Mouse (Mus musculus): Measurements from ENCODE around the gene Sox3. TPM values are rescaled to one million over a fixed set of nuclear protein-coding genes. Genes with fewer than 3 reads are reported as not detected.

Sox3 gene
- polyA plus RNA-seq, 1 experiment from 2014 or later = 0.07 TPM

- Histone ChIP-seq H3K4me1 (ENCODE audit: control insufficient read depth, insufficient read depth, low read length) (no peaks in the 10 kb centered on the region), H3K36me3 (ENCODE audit: control insufficient read depth, insufficient read depth) (no peaks in the 10 kb centered on the region), H3K9ac (ENCODE audit: low read length) (peak overlapping the region; percentile 58), H3K4me2 (ENCODE audit: low read depth, low read length) (peak overlapping the region; percentile 74), H3K4me3 (ENCODE audit: low read length) (peak overlapping the region; percentile 59), H3K9me3 (replicated peaks; ENCODE audit: control insufficient read depth, low read length) (no peaks in the 10 kb centered on the region), H3K27me3 (ENCODE audit: control insufficient read depth, insufficient read depth, low read length) (peaks cover 48% of the 10 kb centered on the region), H3K27ac (ENCODE audit: low read length) (no peak overlapping the region)
- 0 out of 2 replicates have a peak, but pooled peaks have one; percentile 3 for ATAC-seq (replicated peaks; ENCODE audit: extremely low read depth, insufficient read depth, low FRiP score)
- WGBS = 10% methylated on average over 39 of the region's 43 CpGs
Observed at GRCm38 (mm10) chrX:60891329-60892095, 1.7 kb downstream of the Sox3 start.

GRCm38 (mm10) chrX:60890651-60891050 lies 2.6 kb downstream of the Sox3 start:
- WGBS = 18% methylated on average over 18 of the region's 18 CpGs
- no peak overlapping the region for H3K9ac ChIP-seq (ENCODE audit: low read length)
- H3K4me2 ChIP-seq (ENCODE audit: low read depth, low read length) = peak overlapping the region; percentile 74

DNA sequence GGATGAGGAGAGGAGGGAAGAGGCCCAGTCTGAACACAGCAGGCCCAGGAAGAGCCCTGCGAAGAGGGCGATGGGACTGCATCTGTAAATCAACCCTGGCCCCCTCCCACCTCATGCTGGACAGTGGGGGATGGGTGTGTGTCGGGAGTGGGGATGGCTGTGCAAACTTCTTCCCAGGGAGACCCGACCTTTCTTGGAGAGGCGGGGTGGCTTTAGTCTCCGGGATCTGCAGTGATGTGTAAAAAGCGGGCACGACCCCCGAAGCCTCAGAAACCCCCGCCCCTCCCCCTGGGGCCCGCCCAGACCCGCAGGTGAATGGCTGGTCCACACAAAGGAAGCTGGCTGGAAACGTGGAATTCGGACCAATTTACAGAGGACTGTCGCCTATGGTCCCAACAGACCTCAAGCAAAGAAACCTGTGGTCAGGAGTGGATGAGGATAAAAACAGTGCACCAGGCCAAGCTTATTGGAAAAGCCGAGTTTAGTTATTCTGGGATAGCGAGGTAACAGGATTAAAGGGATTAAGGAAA lies 3.2 kb downstream of the Sox3 start:
- H3K4me2 ChIP-seq (ENCODE audit: low read depth, low read length) = no peak overlapping the region
- H3K27ac ChIP-seq (ENCODE audit: low read length) = no peak overlapping the region
- H3K4me1 ChIP-seq (ENCODE audit: control insufficient read depth, insufficient read depth, low read length) = no peaks in the 10 kb centered on the region
- H3K9me3 ChIP-seq (replicated peaks; ENCODE audit: control insufficient read depth, low read length) = no peaks in the 10 kb centered on the region
- no peaks in the 10 kb centered on the region for H3K36me3 ChIP-seq (ENCODE audit: control insufficient read depth, insufficient read depth)
- H3K9ac ChIP-seq (ENCODE audit: low read length) = no peak overlapping the region
- peaks cover 40% of the 10 kb centered on the region for H3K27me3 ChIP-seq (ENCODE audit: control insufficient read depth, insufficient read depth, low read length)
- H3K4me3 ChIP-seq (ENCODE audit: low read length) = no peak overlapping the region
- no peak for ATAC-seq (replicated peaks; ENCODE audit: extremely low read depth, insufficient read depth, low FRiP score)
- 20% methylated on average over 17 of the region's 17 CpGs for WGBS

More at GRCm38 (mm10) chrX:60890651-60891050, 2.6 kb downstream of the Sox3 start:
- Histone ChIP-seq H3K4me3 (ENCODE audit: low read length) (peak overlapping the region; percentile 38), H3K4me1 (ENCODE audit: control insufficient read depth, insufficient read depth, low read length) (no peaks in the 10 kb centered on the region), H3K27ac (ENCODE audit: low read length) (no peak overlapping the region), H3K9me3 (replicated peaks; ENCODE audit: control insufficient read depth, low read length) (no peaks in the 10 kb centered on the region), H3K36me3 (ENCODE audit: control insufficient read depth, insufficient read depth) (no peaks in the 10 kb centered on the region), H3K27me3 (ENCODE audit: control insufficient read depth, insufficient read depth, low read length) (peaks cover 41% of the 10 kb centered on the region)
- ATAC-seq (replicated peaks; ENCODE audit: extremely low read depth, insufficient read depth, low FRiP score) = no peak

All from heart, embryonic 16.5 days (tissue).